Mouse (Mus musculus): ENCODE measurements at regions not wholly inside any gene's neighbourhood (a gene's known extent, or its start where the extent isn't known, plus 50 kb on each side); places are given as distances from the start of the nearest gene placed in this dataset.

- H3K4me3 ChIP-seq (ENCODE audit: low read length) = no peak overlapping the region
- ATAC-seq = no peak
- DNase-seq (ENCODE audit: low spot score) = peak; percentile 15
- H3K27ac ChIP-seq = no peak overlapping the region
- no peak overlapping the region for H3K9ac ChIP-seq (replicated peaks; ENCODE audit: low read length)
- H3K27me3 ChIP-seq (ENCODE audit: insufficient read depth, low read length) = no peaks in the 10 kb centered on the region
- H3K9me3 ChIP-seq (ENCODE audit: low read length) = no peaks in the 10 kb centered on the region
- H3K36me3 ChIP-seq (ENCODE audit: insufficient read depth, low read length) = no peaks in the 10 kb centered on the region
- no peak overlapping the region for H3K4me2 ChIP-seq (ENCODE audit: low read depth, low read length)
- no peaks in the 10 kb centered on the region for H3K4me1 ChIP-seq (ENCODE audit: insufficient read depth, low read length)
- WGBS = 84% methylated on average over 4 of the region's 4 CpGs
- TF ChIP-seq CTCF (IDR thresholded peaks at IDR 0.05; ENCODE audit: low read depth) = no peak
These were observed 64.1 kb upstream of the Klf12 start for GRCm38 (mm10) chr14:100348336-100349164.

- Histone ChIP-seq H3K4me2 (ENCODE audit: low read depth, low read length) (no peak overlapping the region), H3K36me3 (ENCODE audit: insufficient read depth, low read length) (no peaks in the 10 kb centered on the region), H3K4me3 (ENCODE audit: low read length) (no peak overlapping the region), H3K9ac (replicated peaks; ENCODE audit: low read length) (no peak overlapping the region), H3K9me3 (ENCODE audit: low read length) (no peaks in the 10 kb centered on the region), H3K27me3 (ENCODE audit: insufficient read depth, low read length) (no peaks in the 10 kb centered on the region), H3K4me1 (ENCODE audit: insufficient read depth, low read length) (no peaks in the 10 kb centered on the region), H3K27ac (no peak overlapping the region)
- 78% methylated on average over 4 of the region's 4 CpGs for WGBS
- DNase-seq (ENCODE audit: low spot score) = no peak
- no peak for ATAC-seq
- TF ChIP-seq CTCF (IDR thresholded peaks at IDR 0.05; ENCODE audit: low read depth) = no peak
These were observed 52.4 kb upstream of the Klf12 start for GRCm38 (mm10) chr14:100336926-100337325.

Small RNAs in the stretch of these regions (microRNA-seq; reads per million reads assigned to microRNA genes)
- 0 reads per million in 2 experiments for gene Gm22401

All from hindbrain, postnatal 0 days (tissue).